Mouse (Mus musculus): Measurements from ENCODE around the gene 0610012G03Rik. TPM values are rescaled to one million over a fixed set of nuclear protein-coding genes. Genes with fewer than 3 reads are reported as not detected.

0610012G03Rik gene
- polyA plus RNA-seq, 1 experiment from 2014 or later = 129 TPM

DNA sequence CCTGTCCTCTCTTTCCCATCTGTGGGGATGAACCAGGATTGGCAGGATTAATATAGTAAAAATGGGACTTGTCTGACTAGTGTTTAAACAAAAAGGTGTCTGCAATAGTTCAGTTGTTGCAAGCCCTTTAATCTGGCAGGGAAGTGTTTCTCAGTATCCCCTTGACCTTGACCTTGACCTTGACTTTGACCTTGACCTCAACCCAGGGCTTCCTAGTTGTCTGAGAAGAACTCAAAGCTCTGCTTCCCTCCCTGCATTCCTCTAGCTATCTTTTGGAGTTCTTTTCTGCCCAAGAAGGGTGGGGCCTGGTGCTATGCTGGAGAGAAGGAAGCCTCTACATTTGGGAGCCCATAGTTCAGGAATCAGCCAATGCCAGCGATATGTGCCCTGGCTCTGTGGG is 46.4 kb downstream of the 0610012G03Rik start:
- no peak overlapping the region for H3K4me2 ChIP-seq (replicated peaks)
- no peak overlapping the region for H3K4me3 ChIP-seq (replicated peaks; ENCODE audit: low read length)
- 0 out of 2 replicates have a peak, but pooled peaks cover 5% of the 10 kb centered on the region for H3K9me3 ChIP-seq (ENCODE audit: control insufficient read depth, low read length)
- DNase-seq (ENCODE audit: low spot score) (no peak), ATAC-seq (ENCODE audit: low FRiP score) (no peak)
- peaks cover 30% of the 10 kb centered on the region for H3K4me1 ChIP-seq (replicated peaks; ENCODE audit: control insufficient read depth, insufficient read depth, low read length)
- no peaks in the 10 kb centered on the region for H3K27me3 ChIP-seq (ENCODE audit: control insufficient read depth, insufficient read depth, low read length)
- H3K27ac ChIP-seq = no peak overlapping the region
- WGBS = 91% methylated on average over 1 of the region's 1 CpGs
- H3K36me3 ChIP-seq (replicated peaks; ENCODE audit: control insufficient read depth, insufficient read depth) = no peaks in the 10 kb centered on the region
- H3K9ac ChIP-seq = no peak overlapping the region

DNA sequence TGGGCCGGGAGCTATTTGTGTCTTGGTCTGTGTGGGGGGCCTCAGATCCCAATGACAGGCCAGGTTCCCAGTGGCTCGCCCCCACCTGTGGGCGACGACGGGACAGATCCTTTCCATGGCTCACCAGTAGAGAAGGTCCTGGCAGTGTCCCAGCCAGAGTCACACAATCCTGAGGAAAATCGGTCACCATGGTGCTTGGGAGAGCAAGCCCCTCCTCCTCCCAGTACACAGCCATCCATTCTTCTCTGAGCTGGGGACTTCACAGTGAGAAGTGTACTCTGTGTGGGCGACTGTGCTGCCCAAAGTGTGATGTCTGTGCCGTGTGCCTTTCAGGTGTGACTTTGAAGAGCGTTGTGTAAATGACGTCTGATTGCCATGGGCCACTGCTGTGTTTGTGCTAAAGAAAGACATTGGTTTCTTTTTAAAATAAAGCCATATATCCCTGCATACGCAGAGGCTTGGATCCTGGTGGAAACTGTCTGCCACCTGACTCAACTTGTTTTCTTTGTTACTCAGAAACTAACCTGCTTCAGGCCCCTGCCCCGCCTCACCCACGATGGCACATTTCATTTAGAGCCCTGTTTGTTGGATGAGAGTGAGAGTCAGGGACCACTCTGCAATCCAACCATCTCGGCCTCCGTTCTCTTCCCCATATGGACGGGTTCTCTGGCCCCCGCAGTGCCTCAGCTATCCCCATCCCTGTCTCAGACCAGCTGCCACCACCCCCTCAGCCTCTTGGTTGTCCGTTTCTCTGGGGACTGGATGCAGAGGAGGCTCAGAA is 49.6 kb downstream of the 0610012G03Rik start:
- ATAC-seq (ENCODE audit: low FRiP score) = peak; percentile 82
- H3K4me1 ChIP-seq (replicated peaks; ENCODE audit: control insufficient read depth, insufficient read depth, low read length) = peaks cover 21% of the 10 kb centered on the region
- 0 out of 2 replicates have a peak, but pooled peaks cover 5% of the 10 kb centered on the region for H3K9me3 ChIP-seq (ENCODE audit: control insufficient read depth, low read length)
- peak; percentile 68 for DNase-seq (ENCODE audit: low spot score)
- 62% methylated on average over 18 of the region's 18 CpGs for WGBS
- no peak overlapping the region for H3K4me3 ChIP-seq (replicated peaks; ENCODE audit: low read length)
- H3K27me3 ChIP-seq (ENCODE audit: control insufficient read depth, insufficient read depth, low read length) = no peaks in the 10 kb centered on the region
- peak overlapping the region; percentile 69 for H3K27ac ChIP-seq
- H3K9ac ChIP-seq = no peak overlapping the region
- 0 out of 2 replicates have a peak overlapping the region, but pooled peaks have one; percentile 11 for H3K4me2 ChIP-seq (replicated peaks)
- H3K36me3 ChIP-seq (replicated peaks; ENCODE audit: control insufficient read depth, insufficient read depth) = no peaks in the 10 kb centered on the region

Small RNA genes lying within 50 kb of the gene (microRNA-seq; reads per million reads assigned to microRNA genes)
- not detected for gene Gm26269

Other genes starting within 250 kb of the 0610012G03Rik start
- gene Meltf, start 69.7 kb downstream of the 0610012G03Rik start, polyA plus RNA-seq (2014; fragmentation: Nextera tagmentation; extraction: Ambion mirVana) = 0.17 and 0.22 TPM in 2 replicates
- 3.8 and 5.6 TPM in 2 replicates for gene Pigz, start 14.6 kb downstream of the 0610012G03Rik start, polyA plus RNA-seq (2014; fragmentation: Nextera tagmentation; extraction: Ambion mirVana)
- gene Ncbp2, start within 50 bp of the 0610012G03Rik start, polyA plus RNA-seq (2014; fragmentation: Nextera tagmentation; extraction: Ambion mirVana) = 88.3 and 91.9 TPM in 2 replicates
- 8.4 and 10.1 TPM in 2 replicates for gene Senp5, start 54.8 kb upstream of the 0610012G03Rik start, polyA plus RNA-seq (2014; fragmentation: Nextera tagmentation; extraction: Ambion mirVana)
- 30.6 and 34.5 TPM in 2 replicates for gene Pak2, start 130.8 kb upstream of the 0610012G03Rik start, polyA plus RNA-seq (2014; fragmentation: Nextera tagmentation; extraction: Ambion mirVana)
- 96.8 and 109 TPM in 2 replicates for gene Pigx, start 151.2 kb upstream of the 0610012G03Rik start, polyA plus RNA-seq (2014; fragmentation: Nextera tagmentation; extraction: Ambion mirVana)
- gene Cep19, start 151.3 kb upstream of the 0610012G03Rik start, polyA plus RNA-seq (2014; fragmentation: Nextera tagmentation; extraction: Ambion mirVana) = 50.3 and 53.0 TPM in 2 replicates
- gene Nrros, start 217.1 kb upstream of the 0610012G03Rik start, polyA plus RNA-seq (2014; fragmentation: Nextera tagmentation; extraction: Ambion mirVana) = 6.9 and 7.9 TPM in 2 replicates
- not detected in 2 replicates for gene Bex6, start 231.3 kb upstream of the 0610012G03Rik start, polyA plus RNA-seq (2014; fragmentation: Nextera tagmentation; extraction: Ambion mirVana)

All from hindbrain, embryonic 14.5 days (tissue).